Mouse (Mus musculus) liver (tissue): Measurements from ENCODE around the gene Pex7.
"Not testable (repeated sequence)": the region's sequence is repeated elsewhere in the genome, so short reads cannot be mapped to it uniquely, and the experiment has no call there.

Source experiments
- DNase-seq: peaks from one replicate; pipeline ENCODE4 v3.0.0-alpha.2; 2020; ENCODE audit warnings: mixed read lengths

The Pex7 gene

DNA sequence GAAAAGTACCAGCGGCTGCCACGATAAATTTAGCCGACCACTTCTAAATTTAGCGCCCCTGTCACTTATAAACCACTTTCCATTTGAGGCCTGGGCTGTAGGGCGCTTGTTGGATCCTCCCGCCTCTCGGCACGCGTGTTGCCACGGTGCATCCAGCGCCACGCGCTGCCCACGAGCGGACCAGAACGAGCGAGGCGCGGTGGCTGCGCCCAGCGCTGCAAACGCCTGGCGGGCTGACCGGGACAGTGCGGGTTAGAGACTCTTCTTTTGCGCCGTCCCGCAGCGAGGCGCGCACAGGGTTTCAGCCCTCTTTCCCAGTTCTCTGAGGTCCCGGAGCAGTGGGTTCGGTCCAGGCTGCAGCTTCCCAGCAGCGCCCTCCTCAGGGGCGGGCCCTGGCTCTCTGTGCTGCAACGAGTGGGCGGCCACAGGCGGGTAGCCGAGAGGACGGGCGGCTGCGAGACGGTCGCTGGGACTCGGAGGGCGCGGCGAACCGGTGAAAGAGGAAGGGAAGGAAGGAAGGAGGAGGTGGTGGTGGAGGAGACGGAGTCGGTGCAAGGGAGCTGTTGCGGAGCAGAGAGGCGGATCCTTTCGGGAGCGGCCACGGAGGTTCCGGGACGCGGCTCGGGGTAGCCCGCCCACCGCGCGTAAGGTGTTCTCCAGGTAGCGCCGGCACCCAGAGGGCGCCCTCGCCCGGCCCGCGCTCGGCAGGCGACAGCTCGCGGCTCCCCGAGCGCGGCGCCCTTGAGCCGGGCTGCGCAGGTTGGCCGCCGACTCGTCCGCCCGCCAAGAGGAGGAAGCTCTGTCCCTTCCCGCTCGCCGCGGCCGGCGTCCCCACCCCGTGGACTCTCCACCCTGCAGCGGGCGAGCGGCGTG lies 26.3 kb upstream of the Pex7 start:
- DNase-seq, result peak; percentile 72

- no peak for DNase-seq
Measured at GRCm38 (mm10) chr10:19932986-19933385, 25.5 kb upstream of the Pex7 start.

DNA sequence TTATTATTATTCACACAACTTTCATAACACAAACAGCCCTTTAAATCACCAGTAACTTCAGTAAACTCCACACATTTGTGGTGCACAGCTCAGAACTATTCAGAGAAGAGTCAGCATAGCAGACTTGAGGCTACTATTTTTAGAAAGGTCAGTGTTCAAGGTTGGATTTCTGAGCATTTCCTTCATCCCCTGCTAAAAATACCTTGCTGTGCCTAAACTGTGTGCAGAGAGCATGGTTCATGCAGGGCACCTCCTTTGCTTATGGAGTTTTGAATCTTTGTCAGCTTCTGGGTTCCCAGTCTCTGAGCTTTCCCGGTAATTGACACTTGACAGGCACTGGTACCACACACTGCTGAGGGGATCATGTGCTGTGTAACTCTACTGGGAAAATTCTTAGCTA lies 20.7 kb upstream of the Pex7 start:
- DNase-seq, result no peak

- DNase-seq, result not testable (repeated sequence)
Measured at GRCm38 (mm10) chr10:19926391-19926897, 19.0 kb upstream of the Pex7 start.

DNA sequence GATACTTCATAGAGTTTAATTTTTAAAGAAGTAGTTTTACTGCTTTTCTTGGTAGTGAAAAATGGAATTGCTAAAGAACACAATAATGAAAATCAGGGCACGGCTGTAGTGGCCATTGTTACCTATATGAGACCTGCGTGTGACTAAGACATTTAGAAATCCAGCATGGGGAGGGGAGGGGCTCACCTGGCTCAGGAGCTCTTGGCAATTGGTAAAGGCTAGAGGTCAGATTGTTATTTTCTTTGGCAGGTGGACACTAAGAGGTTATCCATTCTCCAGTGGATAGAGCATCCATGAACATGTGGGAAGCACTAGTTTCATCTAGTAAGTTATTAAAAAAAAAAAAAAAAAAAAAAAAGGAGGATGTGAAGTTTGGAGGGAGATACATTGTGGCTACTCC lies 16.8 kb upstream of the Pex7 start:
- no peak for DNase-seq

DNA sequence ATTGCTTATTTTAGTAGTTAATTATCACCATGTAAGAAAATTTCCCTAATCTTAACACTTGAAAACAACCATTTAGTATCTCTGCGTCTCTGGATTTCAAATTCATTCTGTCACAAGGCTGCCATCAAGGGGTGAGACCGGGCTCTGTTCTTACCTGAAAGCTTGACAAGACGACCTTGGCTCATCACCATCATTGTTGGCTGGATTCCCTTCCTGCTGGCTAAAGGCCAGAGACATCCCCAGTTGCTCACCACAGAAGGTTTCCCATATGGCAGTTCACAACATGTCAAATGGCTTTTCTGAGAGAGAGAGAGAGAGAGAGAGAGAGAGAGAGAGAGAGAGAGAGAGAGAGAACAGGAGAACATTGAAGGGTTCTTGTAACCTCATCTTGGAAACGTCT lies 14.9 kb upstream of the Pex7 start:
- no peak for DNase-seq

DNA sequence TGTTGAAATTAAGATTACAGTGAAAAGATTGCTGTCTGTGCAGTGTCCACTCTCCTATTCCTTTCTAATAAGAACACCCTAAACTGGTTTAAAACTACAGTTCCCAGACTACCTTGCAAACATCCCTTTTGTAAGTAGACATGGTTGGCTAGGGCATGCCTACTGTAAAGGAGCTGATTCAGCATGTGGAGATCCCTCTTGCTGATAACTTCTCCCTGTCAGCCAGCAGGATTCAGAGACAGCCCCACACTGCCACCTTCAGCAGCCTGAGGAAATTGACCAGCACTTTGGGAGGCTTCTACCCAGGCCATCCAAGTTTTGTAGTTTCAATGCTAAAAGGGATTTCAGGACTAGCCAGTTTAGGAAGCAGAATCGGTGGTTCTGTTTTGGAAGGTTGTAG lies 7.8 kb upstream of the Pex7 start:
- DNase-seq, result peak; percentile 55

DNA sequence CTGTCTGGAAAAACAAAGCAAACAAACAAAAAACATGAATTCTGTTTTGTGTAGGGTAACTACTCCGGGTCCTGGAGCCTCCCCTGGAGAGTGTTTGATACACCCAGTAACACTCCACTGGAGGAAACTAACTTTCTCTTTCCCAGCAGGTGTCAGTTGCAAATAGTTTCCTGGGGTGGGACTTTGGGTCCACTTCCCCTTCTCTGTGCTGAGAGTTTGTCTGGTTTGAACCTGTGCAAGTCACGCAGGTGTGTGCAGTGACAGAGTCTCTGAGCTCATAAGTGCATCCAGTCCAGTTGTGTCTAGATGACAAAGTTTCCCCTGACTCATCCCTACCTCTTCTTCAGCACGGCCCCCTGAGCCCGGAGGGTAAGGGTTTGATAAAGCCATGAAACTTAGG lies 6.3 kb upstream of the Pex7 start:
- DNase-seq, result no peak

- DNase-seq, result no peak
Measured at GRCm38 (mm10) chr10:19911583-19911982, 4.1 kb upstream of the Pex7 start.

DNA sequence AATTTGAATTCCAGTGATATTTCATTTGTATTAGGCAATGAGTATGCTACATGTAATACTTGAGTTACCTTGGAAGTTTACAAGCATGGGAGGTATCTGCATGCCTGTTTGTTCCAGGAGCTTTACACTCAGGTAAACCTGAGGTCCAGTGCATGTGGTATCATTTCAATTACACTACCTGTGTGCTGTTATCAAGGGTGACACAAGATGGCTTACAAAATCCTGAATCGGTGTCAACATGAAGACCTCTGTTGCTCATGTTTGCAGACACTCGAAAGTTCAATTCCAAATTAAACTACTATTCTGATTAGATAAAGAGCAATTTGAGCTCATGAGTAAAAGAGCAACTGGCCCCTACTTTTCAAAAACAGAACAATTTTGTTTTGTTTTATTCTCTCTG lies 3.0 kb upstream of the Pex7 start:
- no peak for DNase-seq

DNA sequence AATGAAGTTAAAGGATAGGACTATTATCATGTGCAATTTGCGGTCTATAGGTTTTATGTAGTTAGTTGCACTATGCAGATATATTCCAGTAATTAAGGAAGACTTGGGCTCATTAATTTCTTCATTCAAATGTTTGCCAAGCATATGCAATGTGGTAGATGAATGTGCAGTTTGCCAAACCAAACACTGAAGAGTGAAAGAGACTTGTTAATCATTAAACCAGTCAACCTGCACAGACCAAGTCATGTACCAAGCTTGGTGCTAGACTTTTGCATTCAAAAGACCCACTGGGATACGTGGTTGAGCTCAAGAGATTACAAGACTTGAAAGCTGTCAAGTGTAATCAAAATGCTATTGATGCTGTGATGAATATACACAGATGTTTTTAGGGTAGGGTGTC lies 587 bp upstream of the Pex7 start:
- no peak for DNase-seq

DNA sequence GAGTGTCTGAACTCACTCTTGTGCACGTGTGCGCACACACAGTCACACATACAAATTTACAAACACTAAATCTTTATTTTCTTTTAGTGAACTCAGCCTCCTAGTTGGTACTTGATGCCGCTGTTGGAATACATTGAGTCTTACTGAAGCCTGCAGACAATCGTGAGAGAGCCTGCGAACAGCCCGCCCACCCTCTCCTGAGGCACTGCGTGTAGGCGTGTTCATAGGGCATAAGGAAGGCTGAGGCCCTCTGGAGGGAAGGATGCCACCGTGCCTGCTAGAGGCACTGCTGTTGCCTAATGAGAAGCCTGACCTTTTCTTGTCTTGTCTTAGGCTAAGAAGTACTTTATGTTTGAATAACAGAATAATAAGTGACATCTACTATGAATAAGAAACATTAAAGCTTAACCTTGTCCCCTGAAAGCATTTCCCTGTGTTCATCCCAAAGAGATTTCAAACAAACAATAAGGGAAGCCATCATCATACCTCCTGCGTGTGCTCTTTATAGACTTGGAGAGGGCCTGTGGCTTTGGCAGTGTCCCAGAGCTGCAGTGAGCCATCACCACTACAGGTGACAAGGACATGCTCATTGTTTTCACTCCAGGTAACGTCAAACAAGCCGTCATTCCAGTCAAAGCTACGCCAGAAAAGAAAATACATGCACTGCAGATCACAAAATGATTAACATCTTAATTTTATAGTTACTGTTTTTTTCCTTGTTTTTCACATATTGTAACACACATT lies 3.2 kb downstream of the Pex7 start:
- no peak for DNase-seq

GRCm38 (mm10) chr10:19901992-19902391 lies 5.5 kb downstream of the Pex7 start:
- no peak for DNase-seq

DNA sequence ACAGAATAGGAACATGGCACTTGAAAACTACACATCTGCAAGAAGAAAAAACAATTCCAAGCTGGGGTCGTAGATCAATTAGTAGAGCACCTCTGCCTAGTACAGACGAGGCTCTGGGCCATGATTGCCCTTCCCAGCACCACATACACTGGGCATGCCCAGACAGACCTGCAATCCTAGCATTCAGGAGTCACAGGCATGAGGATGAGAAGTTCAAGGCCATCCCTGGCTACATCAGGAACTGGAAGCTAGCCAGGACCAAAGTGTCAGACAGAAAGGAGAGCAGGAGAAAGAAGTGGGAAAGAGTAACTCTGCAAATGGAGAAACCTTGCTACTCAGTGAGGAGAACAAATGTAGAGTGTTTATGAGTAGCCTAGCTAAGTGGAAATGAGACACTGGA lies 7.3 kb downstream of the Pex7 start:
- no peak for DNase-seq

- peak; percentile 36 for DNase-seq
Measured at GRCm38 (mm10) chr10:19893976-19894375, 13.5 kb downstream of the Pex7 start.

DNA sequence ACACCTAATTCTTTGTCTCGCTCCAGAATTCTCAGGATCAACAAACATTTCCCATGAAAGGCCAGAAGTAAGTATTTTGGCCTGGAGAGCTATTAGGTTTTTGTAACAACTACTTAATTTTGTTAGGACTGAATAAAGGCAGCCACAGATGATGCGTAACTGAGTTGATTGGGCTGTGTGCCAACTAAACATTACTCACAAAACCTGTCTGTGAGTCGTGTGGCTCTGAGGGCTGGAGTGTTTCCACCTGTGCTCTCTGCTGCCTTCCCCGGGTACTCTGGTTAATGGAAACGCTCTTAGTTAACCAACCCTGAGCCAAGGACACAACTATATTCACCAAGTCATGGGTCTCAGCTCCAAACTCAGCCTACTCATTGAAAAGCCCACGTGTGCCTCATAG lies 14.3 kb downstream of the Pex7 start:
- DNase-seq, result no peak

GRCm38 (mm10) chr10:19891686-19892085 lies 15.8 kb downstream of the Pex7 start:
- no peak for DNase-seq

GRCm38 (mm10) chr10:19889908-19890307 lies 17.6 kb downstream of the Pex7 start:
- DNase-seq, result no peak

DNA sequence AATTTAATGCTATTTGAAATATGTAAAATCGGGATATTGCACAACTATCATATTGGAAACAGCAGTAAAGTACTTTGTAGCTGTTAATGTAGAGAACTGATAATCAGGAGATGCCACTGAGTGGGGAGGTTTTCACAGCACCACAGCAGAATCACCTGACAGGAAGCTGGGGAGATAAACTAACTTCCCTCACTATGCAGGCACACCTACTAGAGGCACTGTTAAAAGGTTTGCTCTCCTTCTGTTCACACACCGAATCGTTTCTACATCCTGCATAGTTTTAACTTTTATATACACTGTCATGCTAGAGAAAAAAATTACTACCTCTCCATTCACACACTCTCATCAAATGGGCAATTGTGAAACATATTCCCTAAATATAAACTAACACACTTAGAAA lies 21.2 kb downstream of the Pex7 start:
- DNase-seq, result no peak

GRCm38 (mm10) chr10:19884409-19884808 lies 23.1 kb downstream of the Pex7 start:
- DNase-seq, result no peak

DNA sequence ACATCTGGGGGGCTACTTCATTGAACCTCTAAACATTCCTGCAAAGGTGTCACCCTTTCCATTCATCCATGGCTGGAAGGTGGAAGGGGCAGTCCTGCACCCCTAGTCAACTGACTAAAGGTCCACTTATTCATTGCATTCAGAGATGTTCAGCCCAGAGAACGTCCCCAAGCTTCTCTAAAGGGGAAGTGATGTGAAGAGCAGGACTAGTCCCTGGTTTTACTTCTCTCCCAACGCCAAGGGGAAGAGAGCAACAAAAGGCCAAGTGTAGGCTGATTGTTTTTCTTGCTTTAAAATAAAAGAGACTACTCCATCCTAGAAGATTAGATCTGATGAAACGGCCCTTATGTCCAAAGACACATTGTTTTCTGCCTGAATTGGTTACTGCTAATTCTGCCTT lies 27.1 kb downstream of the Pex7 start:
- no peak for DNase-seq

GRCm38 (mm10) chr10:19879161-19879560 lies 28.3 kb downstream of the Pex7 start:
- no peak for DNase-seq

DNA sequence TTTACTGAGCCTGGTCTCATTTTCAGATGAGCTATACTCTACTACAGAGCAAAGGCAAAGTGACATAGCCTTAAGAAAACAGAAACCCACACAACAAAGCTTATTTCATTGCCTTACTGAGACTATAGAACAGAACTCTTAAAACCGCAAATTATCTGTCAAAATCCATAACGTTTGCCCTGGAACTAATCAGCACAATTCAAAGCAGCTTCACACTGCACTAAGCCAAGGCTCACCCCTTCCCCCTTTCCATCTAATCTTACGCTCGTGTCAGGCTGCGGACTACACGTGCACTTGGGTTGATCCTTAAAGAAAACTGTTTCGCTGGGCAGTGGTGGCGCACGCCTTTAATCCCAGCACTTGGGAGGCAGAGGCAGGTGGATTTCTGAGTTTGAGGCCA lies 29.8 kb downstream of the Pex7 start:
- DNase-seq, result no peak

DNA sequence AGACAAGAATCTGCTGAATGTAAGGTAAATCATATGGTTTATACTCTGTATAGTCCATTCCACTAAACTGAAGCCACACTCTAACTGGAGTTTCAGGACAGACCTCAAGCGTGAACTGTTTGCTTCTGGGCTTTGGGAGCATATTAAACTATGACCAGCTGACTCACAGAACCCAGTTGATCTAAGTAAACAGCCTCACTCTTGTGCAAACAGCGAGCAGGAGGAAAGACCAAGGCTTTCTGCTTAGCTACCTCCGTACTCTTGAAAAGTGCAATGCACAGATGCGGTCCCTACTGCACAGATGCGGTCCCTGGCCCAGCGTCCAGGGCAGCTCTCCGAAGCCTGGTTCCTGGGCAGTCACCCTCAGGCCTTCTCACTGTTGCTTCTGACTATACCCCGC lies 30.2 kb downstream of the Pex7 start:
- no peak for DNase-seq
